Mouse (Mus musculus) adrenal gland, adult (tissue): ENCODE measurements around the gene Ins2.

ENCODE experiments used
- DNase-seq, 2 experiments: peaks; one replicate each; pipeline ENCODE4 v3.0.0; 2022 to 2023; ENCODE audit warnings: low spot score in 1 of 2; ENCODE audit not compliant: inconsistent age in 2 of 2

The Ins2 gene

DNA sequence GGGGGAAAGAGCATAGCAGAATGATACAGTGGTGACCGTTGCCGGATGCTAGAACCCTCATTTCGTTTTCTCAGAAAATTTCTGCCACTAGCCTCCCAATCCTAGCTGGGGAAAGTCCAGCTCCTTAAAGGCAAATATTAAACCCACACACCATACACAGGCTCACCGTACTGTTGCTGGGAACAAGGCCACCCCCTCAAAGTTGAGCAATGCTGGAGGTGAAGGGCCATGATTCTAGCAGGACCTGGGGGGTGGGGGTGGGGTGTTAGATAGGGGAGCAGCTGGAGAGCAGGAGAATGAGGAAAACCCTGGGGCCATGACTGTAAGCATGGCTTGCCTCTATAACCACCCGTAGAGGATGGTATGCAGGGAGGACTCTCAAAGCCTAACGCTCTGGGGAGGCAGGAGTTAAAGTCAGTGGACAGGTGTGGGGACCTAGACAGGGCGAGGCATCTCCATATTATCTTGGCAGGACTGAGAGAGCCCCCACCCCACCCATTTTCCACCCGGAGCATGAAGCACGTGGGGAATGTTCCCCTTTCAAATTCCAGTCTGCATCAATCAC lies 78.6 kb downstream of the Ins2 start:
- no peak for DNase-seq

DNA sequence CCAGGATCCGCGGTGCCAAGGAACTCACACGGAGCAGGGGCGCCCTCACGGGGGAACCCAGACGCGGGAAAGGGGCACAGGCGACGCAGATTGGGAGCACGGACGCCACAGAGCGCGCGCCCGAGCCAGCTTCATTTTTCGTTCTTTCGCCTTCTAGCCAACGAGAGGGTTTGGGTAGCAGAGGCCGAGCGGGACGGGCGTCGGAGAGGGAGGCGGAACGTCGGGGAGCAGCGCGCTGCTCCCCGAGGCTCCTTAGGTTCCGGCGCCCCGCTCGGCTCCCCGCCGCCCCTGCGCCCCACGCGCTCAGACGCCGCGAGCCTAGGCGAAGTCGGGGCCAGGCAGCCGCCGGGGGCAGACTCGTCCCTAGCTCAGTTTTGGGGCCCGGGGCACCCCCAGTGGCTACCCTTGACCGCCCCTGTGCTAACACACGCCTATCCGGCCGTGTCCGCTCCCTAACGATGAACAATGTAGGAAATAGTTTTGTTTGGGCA lies 79.2 kb downstream of the Ins2 start:
- no peak for DNase-seq

DNA sequence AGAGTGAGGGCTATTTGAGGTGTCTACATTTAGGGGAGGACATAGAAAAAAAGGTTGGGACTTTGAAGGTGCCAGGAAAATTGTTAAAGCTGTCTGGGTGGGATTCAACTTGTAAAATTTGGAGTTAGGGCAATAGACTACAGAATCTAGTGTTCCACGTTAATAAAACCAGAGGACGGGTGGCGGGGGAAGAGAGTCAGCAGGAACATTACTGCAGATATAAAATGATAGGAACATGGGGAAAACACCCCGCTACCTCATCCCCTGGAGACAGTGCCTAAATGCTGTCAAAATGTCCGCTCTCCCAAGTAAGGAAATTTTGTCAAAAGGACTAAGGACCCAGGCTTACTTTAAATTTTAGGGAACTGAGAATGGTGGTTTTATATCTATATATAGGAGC lies 80.0 kb downstream of the Ins2 start:
- no peak for DNase-seq

DNA sequence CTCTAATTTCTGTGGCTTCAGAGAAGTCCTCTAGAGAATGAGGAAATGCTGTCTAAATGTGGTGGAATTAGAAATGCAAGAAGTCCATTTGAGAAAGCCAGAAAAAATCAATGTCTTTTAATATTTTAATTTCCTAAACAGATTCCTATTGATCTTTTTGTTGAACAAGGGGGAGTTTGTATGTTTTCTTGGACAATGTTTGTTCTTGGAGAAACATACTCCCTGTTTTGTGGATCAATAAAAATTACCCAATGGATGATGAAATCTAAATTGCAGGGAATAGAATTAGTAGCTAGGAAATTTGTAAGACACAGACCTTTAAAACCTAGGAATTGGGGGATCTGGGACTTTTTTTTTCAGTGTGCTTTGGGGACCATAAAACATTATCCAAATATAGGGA lies 81.4 kb downstream of the Ins2 start:
- DNase-seq, result no peak

DNA sequence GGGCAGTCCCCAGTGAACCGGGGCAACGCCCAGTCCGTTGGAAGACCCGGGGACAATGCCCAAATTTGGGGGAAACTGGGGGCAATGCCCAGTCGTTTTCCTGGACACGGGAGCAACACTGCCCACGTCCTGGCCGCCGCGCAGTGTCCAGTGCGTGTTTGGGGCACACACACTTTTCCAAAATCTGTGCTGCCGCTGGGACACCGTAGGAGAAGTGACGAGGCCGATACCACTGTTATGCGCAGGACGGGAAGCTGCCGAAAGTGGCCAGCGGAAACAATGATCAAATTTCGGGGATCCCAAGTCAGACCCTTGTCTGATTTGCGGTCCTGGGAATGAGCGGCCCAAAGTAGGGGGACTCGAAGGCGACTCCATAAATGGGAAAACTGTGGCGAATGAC lies 82.1 kb downstream of the Ins2 start:
- no peak for DNase-seq

DNA sequence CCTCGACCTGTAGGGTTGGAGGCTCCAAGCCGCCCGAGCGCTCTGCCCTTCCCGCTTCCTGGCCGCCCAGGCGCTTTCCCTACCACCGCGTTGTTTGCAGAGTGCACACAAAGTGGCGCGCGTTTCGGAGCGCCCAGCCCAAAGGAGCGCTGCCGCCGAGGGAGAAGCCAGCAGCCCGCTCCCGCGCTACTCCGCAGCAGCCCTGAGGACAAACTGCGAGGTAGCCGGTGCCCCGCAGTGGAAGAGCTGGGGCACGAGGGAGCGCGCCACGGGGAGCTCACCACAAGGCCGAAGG lies 82.6 kb downstream of the Ins2 start:
- DNase-seq, result no peak

DNA sequence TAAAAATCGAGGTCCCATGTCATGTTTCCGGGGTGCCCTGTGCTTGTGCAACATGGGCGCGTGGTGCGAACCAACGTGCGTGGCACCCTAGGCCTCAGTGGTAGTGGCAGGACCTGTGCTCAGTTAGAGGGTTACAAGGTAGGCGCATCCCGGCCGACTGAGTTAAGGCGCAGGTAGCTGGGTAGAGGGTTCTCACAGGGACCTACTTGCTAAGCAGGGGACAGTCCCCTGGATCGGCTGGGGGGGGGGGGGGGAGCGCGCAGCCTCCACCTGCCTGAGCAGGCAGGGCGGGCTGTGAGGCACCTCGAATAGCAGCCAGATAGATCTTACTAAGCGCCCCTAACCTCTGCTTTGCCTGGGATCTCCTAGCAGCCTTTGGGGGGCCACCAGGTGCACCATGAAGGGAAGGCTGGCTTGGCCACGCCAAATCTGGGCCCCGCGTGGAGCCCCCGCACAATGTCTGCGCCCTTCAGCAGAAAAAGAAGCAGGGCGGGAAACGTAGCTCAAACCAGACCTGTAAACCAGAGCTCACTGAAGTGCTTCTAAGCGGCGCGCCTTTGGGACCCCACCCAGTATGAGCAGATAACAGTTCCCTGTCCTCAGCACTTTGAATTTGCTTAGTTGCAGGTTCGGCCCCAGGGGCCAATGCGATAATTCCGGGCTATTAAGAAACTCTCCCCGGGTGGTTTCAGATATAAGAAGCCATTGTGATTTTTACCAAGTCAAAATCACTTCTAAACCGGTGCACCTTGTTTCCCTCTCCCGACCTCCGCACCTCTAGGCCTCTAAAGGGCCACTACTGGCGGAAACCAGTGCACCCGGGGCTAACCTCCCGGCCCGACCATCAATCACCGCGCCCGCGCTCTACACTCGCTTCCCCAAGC lies 83.2 kb downstream of the Ins2 start:
- DNase-seq, result no peak

DNA sequence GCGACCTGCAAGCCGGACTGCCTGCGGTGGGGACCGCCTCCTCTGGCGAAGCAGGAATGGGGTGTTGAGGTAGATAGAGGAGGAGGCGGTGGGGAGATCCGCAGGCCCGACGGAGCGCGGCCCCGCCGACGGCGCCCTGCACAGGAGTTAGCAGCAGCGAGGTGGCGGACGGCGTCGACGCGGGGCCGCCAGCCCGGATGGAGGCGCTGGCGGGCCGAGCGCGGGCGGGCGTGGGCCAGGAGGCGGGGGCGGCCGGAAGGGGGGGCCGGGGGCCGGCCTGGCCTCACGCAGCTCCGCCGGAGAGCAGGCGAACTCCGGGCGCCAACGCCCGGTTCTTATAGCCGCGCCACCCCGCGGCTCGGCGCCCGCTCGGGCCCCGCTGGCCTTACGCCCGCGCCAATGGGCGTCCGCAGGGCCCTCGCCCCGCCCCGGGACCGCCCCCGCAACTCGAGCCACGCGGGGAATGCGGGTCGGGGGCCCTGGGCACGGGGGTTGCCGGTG lies 84.0 kb downstream of the Ins2 start:
- DNase-seq, result peak; percentile 25 to 51

DNA sequence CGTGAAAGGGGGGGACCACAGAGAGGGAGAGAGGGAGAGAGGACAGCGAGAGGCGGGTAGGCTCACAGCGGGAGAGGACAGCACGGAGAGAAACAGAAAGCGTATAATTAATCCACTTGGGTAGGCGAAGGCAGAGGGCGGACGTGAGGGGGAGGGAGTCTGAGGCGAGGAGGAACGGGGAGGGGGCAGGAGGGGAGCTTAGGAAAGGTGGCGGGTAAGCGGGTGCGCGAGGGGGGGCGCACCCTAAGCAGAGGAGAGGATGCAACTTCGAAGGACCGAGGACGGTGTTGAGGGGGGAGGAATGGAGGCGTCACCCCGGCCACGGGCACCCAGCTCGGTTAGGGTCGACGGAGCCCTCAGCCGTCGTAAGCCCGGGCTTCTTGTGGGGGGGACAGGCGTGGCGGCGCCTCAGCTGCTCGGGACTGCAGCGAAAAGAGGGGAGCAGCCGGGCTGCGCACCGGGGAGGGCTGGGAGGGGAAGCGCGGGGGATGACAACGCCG lies 84.5 kb downstream of the Ins2 start:
- no peak for DNase-seq

DNA sequence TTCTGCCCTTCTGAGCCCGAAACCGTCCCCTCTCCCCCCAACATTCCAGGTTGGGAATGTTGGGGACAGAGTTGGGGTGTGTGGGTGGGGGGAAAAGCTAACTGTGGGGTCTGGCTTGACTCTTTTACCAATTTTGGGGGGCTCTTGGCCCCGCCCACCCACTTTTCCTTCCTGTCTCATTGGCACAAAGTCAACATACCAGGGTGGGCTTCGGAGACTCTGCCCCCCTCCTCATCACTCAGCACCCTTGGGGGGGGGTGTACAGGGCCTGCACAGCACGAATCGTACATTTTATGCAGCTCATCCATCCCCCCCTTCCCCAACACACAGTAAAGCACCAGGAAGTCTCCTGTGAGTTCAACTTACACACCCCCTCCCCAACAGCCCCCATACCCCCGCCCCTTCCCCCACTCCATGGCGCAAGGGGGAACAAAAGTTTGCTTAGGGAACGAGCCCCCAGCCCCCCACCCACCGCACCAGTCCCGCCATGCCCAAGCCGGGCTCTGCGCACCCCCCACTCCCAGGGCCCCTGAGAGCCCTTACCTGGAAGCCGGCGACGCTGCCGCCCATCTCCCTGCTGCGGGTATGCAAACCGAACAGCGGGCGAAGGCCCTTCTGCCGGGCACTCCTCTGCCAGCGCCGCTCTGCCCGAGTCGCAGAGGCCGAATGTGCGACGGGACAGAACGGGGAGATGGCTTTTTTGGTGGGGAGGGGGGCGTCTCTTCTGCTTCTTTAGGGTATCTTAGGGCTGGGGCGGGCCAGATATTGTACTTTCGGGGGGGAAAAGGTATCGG lies 85.2 kb downstream of the Ins2 start:
- DNase-seq, result no peak

DNA sequence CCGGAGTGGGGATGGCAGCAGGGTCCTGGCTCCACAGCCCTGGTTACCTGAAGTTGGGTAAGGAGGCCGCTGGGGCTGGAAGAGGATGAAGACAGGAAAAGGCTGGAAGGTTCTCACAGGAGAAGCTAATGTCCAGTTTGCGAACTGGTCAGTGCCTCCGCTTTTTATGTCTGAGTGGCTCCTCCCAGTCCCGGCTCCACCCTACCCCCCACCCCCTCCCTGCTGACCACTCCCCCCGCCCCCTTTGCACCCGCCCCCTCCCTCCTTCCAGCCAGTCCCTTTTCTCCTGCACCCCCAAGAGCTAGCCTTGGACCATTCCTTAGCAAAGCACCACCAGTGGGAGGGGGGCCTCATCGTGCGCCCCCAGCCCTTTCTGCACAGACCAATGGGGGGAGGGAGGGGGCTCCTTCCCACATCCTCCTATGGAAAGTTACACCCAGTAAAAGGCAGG lies 85.8 kb downstream of the Ins2 start:
- no peak for DNase-seq

DNA sequence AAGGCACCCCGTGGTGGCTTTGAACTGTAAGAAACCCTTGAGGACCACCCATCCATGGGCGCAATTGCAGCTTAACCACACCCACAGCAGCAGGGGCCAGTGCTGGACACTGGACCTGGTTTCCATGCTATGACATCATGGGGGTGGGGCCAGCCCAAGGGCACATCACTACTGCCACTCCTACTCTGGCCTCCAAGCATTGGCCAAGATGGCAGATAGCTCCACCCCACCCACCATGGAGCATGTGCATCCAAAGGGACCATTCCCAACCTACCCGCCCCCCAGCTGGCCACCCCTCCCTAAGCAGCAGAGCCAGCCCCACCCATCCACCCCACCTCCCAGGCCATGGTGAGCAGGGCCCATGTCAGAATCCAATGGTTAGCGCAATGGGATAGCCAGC lies 87.1 kb downstream of the Ins2 start:
- DNase-seq, result no peak

DNA sequence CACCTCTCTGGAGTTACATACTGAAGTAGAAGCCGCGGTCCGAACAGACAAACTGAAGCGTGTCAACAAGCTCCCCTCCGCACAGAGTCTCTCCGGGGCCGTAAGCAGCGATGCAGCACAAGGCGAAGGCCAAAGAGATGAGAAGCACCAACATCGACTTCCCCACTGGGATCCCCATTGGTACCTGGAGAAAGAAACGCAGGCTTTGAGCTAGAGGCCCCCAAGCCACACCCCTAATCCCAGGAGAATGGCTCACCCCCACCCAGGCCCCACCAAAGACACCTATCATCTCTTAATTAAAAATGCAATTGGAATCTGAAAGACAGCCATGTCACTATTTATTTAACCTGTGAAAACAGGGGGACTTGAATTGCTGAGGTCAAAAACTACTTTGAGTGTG lies 87.5 kb downstream of the Ins2 start:
- DNase-seq, result no peak

DNA sequence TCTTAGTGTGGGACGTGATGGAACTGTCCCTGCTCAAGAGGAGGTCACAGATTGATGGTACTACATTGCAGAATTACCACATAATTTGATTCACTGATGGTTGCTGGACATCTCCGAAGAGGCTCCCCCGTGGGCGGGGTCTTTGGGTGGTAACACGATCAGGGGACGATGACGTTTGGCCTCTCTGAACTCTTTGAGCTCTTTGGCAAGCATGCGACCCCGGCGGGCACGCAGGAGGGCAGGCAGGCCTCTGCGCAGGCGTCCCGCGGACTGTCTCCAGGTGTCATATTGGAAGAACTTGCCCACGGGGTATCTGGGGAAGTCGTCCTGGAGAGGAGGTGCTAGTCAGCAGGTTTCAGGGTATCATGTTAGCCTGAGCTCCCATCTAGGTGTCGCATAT lies 89.5 kb downstream of the Ins2 start:
- DNase-seq, result no peak

DNA sequence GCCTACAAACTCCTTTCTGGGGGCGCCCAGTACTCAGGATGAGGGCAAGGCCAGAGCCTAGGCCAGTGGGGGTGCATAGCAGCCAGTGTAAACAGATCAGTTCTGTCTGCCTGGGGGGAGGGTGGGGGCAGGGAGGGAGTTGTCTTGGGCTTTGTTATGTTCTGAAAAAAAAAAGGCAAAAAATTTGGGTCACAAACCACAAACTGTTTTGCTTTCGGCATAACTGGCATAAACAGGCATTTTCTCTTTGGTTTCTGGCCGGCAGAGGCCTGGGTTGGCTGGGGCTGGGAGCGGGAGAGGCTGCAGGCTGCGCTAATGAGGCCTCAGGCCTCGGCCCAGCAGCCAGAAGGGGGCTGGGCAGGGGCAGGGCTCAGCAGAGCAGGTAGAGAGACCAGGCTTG lies 96.5 kb downstream of the Ins2 start:
- no peak for DNase-seq

DNA sequence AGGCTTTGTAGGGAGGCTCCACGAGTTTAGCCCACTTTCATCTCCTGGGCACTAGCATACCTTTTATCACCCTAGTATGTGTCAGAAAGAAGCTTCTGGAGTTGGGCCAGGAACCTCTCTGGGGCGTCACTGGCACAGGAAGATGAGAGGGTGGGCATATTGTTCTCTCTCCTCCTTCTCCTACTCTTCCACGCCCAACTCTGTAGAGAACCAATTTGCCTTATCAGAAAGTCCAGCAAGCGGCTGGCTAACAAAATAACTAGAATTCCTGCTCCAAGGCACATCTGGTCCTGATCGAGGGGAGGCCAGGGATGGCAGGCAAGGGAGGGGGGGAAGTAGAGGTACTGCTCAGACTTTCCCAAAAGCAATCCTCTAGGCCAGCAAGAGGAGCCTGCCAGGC lies 98.1 kb downstream of the Ins2 start:
- DNase-seq, result no peak

DNA sequence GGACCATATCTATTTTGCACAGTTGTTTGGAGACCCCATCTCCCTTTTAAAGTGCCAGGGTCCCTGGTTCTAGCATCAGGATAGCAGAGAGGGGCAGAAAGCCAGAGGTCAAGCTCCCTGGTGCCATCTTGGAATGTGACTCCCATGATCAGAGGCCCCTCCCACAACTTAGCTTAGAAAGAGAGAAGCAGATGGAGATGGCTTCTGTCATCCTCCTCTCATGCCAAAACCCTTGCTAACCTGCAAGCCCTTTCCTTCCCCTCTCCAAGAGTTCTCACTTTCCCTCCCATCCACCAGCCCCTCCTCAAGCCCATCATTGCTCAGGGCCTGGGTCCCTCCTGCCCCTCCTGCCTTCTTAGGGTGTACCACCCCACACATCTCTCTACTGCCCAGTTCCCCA lies 107.0 kb downstream of the Ins2 start:
- DNase-seq, result no peak

DNA sequence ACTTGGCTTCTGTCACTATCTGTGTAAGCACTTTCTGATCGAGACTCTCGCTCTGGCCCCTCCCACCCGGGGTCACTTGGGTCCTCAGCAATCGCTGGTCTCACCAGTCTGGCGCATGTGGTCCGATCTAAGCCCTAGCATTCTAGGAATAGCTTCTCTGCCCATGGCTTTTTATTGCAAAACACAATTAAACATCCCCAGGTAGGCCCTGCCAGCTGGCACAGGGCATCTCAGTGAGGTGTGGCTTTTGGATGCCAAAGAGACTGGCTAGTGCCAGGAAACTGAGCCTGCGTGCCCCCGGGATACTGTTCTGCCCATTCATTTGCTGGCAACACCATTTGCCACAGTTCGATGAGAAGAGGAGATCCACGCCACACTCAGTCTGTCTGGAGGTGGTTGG lies 112.5 kb downstream of the Ins2 start:
- DNase-seq, result peak in 1 of 2 experiments; percentile 47

DNA sequence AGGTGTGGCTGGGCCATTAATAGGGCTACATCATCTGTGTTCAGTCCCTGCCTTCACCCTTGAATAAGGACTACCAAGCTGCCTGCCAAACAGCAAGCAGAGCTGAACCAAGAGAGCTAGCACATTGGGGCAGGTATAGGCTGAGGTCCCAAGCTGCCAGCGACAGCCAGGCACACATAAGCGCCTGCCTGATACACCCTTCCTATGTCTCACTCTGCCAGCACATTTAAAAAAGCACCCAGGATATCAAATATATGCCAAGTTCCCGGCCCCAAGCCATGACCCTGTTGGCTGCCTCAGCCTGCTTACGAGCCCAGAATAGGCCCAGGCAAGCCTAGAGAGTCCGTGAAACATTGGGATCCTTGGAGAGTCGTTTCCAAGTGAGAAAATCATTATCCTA lies 113.4 kb downstream of the Ins2 start:
- peak in 1 of 2 experiments; percentile 37 for DNase-seq
